Mouse (Mus musculus) embryonic facial prominence, embryonic 11.5 days (tissue): ENCODE measurements around the gene Tbc1d32. TPM values are rescaled to one million over a fixed set of nuclear protein-coding genes. Genes with fewer than 3 reads are reported as not detected.

Experiments used
- ATAC-seq: fragments of 200-750 bp; cut with Nextera tagmentation; replicated peaks from 2 replicates; pipeline ENCODE4 v1.8.0; 2017; ENCODE audit warnings: low read depth; ENCODE audit not compliant: insufficient number of reproducible peaks, low FRiP score, low TSS enrichment
- DNase-seq: peaks from one replicate; pipeline ENCODE4 v3.0.0-alpha.2; 2015; ENCODE audit warnings: low spot score
- H3K27ac ChIP-seq: fragments of 300-500 bp; sonication (generic); replicated peaks from 2 replicates; pipeline ENCODE4 v1.5.1; 2014; ENCODE audit warnings: mild to moderate bottlenecking, low read depth, low read length, control low read depth
- H3K27me3 ChIP-seq: fragments of 300-500 bp; sonication (generic); 2 replicates; pipeline ENCODE4 v1.6.1; 2014; ENCODE audit warnings: mild to moderate bottlenecking, low read length, moderate library complexity, mixed read lengths; ENCODE audit not compliant: control insufficient read depth, insufficient read depth
- H3K36me3 ChIP-seq: fragments of 300-500 bp; sonication (generic); replicated peaks from 2 replicates; pipeline ENCODE4 v1.6.1; 2014; ENCODE audit warnings: low read depth, mild to moderate bottlenecking, low read length, moderate library complexity, mixed read lengths; ENCODE audit not compliant: control insufficient read depth, insufficient read depth
- H3K4me1 ChIP-seq: fragments of 300-500 bp; sonication (generic); 2 replicates; pipeline ENCODE4 v1.6.1; 2014; ENCODE audit warnings: low read length, mixed read lengths; ENCODE audit not compliant: control insufficient read depth, insufficient read depth
- H3K4me2 ChIP-seq: fragments of 300-500 bp; sonication (generic); 2 replicates; pipeline ENCODE4 v1.6.1; 2014; ENCODE audit warnings: low read depth, mild to moderate bottlenecking, control low read depth, low read length, moderate library complexity
- H3K4me3 ChIP-seq: fragments of 300-500 bp; sonication (generic); 2 replicates; pipeline ENCODE4 v1.5.1; 2014; ENCODE audit warnings: low read depth, low read length, control low read depth
- H3K9ac ChIP-seq: fragments of 300-500 bp; sonication (generic); replicated peaks from 2 replicates; pipeline ENCODE4 v1.6.1; 2014; ENCODE audit warnings: mild to moderate bottlenecking, control low read depth, low read length
- H3K9me3 ChIP-seq: fragments of 300-500 bp; sonication (generic); replicated peaks from 2 replicates; pipeline ENCODE4 v1.6.1; 2016; ENCODE audit warnings: mild to moderate bottlenecking, low read length, inconsistent platforms, mixed read lengths; ENCODE audit not compliant: control insufficient read depth
- WGBS: fragments of 180-500 bp; shearing (Covaris S2); extraction: QIAGEN DNeasy Blood & Tissue Kit; methylation state at CpG from one replicate; pipeline ENCODE4 v1.1.7; 2014; 5-methylcytosine and 5-hydroxymethylcytosine counted together
- polyA plus RNA-seq: library from polyadenylated mRNA; unstranded; fragments of >200 nt; fragmentation: Nextera tagmentation; extraction: Ambion mirVana; gene quantifications from 2 replicates; pipeline ENCODE4 v1.2.1, GENCODE M21; 2014

Tbc1d32 gene
- polyA plus RNA-seq = 4.0 and 4.1 TPM in 2 replicates

GRCm38 (mm10) chr10:56228568-56229209 is at the start of gene Tbc1d32:
TSS of gene Tbc1d32 (minus strand) at chr10:56228689.
- Histone ChIP-seq H3K27me3 (no peaks in the 10 kb centered on the region), H3K4me1 (no peaks in the 10 kb centered on the region), H3K9ac (peak within 1 kb of the TSS; percentile 64), H3K4me3 (peak within 1 kb of the TSS; percentile 47), H3K36me3 (no peaks in the 10 kb centered on the region), H3K4me2 (peak within 1 kb of the TSS; percentile 53), H3K9me3 (no peaks in the 10 kb centered on the region), H3K27ac (peak within 1 kb of the TSS; percentile 68)
- peak; percentile 94 for DNase-seq
- ATAC-seq = peak; percentile 98
- 3% methylated on average over 42 of the region's 42 CpGs for whole genome bisulfite sequencing

GRCm38 (mm10) chr10:56227771-56228275 is 666 bp downstream of the Tbc1d32 start:
- no peaks in the 10 kb centered on the region for H3K36me3 ChIP-seq
- peak overlapping the region; percentile 53 for H3K4me2 ChIP-seq
- DNase-seq = no peak
- ATAC-seq = no peak
- no peaks in the 10 kb centered on the region for H3K4me1 ChIP-seq
- H3K27me3 ChIP-seq = no peaks in the 10 kb centered on the region
- no peak overlapping the region for H3K9ac ChIP-seq
- WGBS = 76% methylated on average over 8 of the region's 8 CpGs
- H3K9me3 ChIP-seq = no peaks in the 10 kb centered on the region
- H3K27ac ChIP-seq = no peak overlapping the region
- H3K4me3 ChIP-seq = peak overlapping the region; percentile 47

DNA sequence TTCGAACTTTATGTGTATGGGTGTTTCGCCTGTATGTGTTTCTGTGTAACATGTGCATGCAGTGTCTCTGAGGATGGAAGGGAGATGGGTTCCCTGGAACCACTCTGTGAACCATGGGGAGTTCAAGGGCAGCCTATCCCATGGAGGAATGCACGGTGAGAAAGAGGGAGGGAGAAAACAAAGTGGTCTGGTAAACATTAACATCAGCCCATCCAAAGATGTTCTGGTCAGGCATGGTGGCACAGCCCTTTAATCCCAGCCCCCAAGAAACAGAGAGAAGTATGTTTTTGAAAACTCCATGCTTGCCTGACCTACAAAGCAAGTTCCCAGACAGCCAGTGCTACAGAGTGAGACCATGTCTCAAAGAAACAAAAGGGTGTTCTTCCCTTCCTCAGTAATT is 12.7 kb downstream of the Tbc1d32 start:
- Histone ChIP-seq H3K4me3 (no peak overlapping the region), H3K27ac (no peak overlapping the region), H3K9me3 (no peaks in the 10 kb centered on the region), H3K4me2 (no peak overlapping the region), H3K27me3 (no peaks in the 10 kb centered on the region), H3K9ac (no peak overlapping the region), H3K36me3 (no peaks in the 10 kb centered on the region), H3K4me1 (no peaks in the 10 kb centered on the region)
- WGBS = 82% methylated on average over 3 of the region's 3 CpGs
- ATAC-seq (no peak), DNase-seq (no peak)

DNA sequence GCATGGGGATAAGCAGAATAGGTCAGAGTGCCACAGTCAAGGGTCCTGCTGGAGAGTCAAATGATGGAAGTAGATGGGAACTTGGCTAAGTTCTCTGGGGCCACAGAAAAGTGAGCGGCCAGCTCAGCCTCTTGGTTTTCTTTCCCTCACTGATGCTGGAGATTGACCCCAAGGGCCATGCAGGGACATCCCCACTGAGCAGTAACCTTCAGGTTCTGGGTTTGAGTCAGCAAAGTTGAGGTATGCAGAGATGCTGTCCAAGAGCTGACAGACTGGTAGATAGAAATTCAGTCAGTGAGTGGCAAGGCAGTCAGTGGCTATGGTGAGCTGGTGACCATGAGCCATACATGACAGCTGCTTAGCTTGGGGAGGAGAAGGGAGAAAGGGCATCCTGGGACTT is 18.1 kb downstream of the Tbc1d32 start:
- Histone ChIP-seq H3K9ac (no peak overlapping the region), H3K9me3 (no peaks in the 10 kb centered on the region), H3K4me3 (no peak overlapping the region), H3K27me3 (no peaks in the 10 kb centered on the region), H3K36me3 (no peaks in the 10 kb centered on the region), H3K27ac (no peak overlapping the region), H3K4me2 (no peak overlapping the region), H3K4me1 (no peaks in the 10 kb centered on the region)
- DNase-seq (no peak), ATAC-seq (no peak)
- WGBS = 89% methylated on average over 1 of the region's 1 CpGs

DNA sequence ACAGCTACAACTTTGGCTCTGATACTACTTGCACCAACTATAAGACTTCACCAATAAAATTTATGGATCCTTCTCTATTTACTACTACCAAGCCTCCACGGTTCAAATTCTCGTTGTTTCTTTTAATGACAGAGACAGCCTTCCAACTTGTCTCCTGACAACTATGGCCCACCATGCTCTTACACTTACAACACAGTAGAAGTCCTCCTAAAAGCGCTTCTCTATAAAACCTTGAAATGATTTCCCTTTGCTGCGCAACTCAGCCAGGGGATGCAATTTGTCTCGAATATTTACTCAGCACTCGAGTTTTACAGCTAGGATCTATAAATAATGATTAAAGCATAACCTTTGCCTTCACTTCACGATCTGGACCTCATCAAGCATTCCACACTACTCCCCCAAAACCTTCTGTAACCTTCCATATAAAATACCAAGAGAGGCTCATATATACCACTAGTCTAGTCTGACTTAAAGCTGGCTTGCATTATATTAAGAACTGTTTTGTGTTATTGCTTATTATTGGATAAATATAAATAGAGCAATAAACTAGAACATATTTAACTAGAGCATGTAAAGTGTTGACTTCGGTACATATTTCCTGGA is 21.6 kb downstream of the Tbc1d32 start:
- H3K4me3 ChIP-seq = no peak overlapping the region
- no peaks in the 10 kb centered on the region for H3K27me3 ChIP-seq
- H3K36me3 ChIP-seq = no peaks in the 10 kb centered on the region
- WGBS = 86% methylated on average over 8 of the region's 8 CpGs
- no peak for DNase-seq
- H3K27ac ChIP-seq = no peak overlapping the region
- no peak overlapping the region for H3K4me2 ChIP-seq
- no peaks in the 10 kb centered on the region for H3K9me3 ChIP-seq
- H3K4me1 ChIP-seq = no peaks in the 10 kb centered on the region
- H3K9ac ChIP-seq = no peak overlapping the region
- ATAC-seq = no peak

DNA sequence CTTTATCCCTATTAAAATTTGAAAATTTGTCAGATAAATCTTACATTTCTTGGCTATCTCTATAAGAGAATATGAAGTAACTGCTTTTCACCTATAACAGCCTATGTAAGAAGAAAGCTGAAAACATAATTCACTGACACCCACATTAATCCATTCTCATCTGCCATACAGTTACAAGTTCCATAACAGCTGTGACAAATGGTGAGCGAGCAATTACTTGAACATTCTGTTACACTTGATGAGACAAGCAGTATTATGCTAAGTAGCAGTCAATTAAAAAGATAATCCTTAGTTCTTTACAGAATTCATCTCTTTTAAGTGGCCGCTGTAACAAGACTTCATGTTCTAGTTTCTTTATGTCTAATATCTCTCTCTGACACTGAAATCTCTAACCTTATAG is 24.1 kb downstream of the Tbc1d32 start:
- 92% methylated on average over 2 of the region's 2 CpGs for WGBS
- ATAC-seq (no peak), DNase-seq (no peak)
- H3K27ac ChIP-seq = no peak overlapping the region
- H3K4me3 ChIP-seq = no peak overlapping the region
- no peaks in the 10 kb centered on the region for H3K36me3 ChIP-seq
- no peaks in the 10 kb centered on the region for H3K27me3 ChIP-seq
- no peaks in the 10 kb centered on the region for H3K4me1 ChIP-seq
- H3K9me3 ChIP-seq = no peaks in the 10 kb centered on the region
- H3K9ac ChIP-seq = no peak overlapping the region
- H3K4me2 ChIP-seq = no peak overlapping the region

DNA sequence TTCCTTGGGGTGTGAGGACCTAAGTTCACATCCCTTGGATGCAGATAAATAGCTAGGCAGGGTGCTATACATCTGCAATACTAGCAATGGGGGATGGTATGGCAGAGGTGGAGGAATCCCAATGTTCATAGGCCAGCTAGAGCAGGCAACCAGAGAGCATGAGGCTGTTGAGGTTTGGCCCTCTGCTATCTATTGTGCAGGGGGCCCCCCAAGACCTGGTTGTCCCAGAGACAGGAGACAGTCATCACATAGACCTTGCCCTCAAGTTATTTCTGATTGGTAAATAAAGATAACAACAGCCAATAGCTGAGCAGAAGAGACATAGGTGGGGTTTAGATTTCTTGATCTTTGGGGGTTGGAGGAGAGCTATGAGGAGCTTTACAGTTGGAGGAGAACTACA is 28.6 kb downstream of the Tbc1d32 start:
- Histone ChIP-seq H3K27ac (no peak overlapping the region), H3K9me3 (no peaks in the 10 kb centered on the region), H3K36me3 (no peaks in the 10 kb centered on the region), H3K4me1 (no peaks in the 10 kb centered on the region), H3K9ac (no peak overlapping the region), H3K4me2 (no peak overlapping the region), H3K27me3 (no peaks in the 10 kb centered on the region), H3K4me3 (no peak overlapping the region)
- ATAC-seq (no peak), DNase-seq (no peak)

GRCm38 (mm10) chr10:56198691-56199090 is 29.8 kb downstream of the Tbc1d32 start:
- Histone ChIP-seq H3K27me3 (no peaks in the 10 kb centered on the region), H3K9me3 (no peaks in the 10 kb centered on the region), H3K9ac (no peak overlapping the region), H3K27ac (no peak overlapping the region), H3K4me2 (no peak overlapping the region), H3K4me3 (no peak overlapping the region), H3K4me1 (no peaks in the 10 kb centered on the region), H3K36me3 (no peaks in the 10 kb centered on the region)
- no peak for ATAC-seq
- WGBS = 64% methylated on average over 3 of the region's 3 CpGs
- no peak for DNase-seq
